28 mouse cellular contexts compared by ENCODE assay signal in genomic region chr19:31097857-31098256, GRCm38 (mm10).
"Had no signal": no experiment of that assay in that cellular context is flagged by ENCODE, and none has a peak within 500 bp of the region (broad histone marks: within the 10 kb centered on the region; RNA-seq: fewer than 3 reads in every experiment).

No protein-coding gene starts in this region.

- H3K27ac ChIP-seq: left cerebral cortex, adult 2 months; limb, embryonic 10.5 days; limb, embryonic 12.5 days; limb, embryonic 13.5 days; limb, embryonic 15.5 days; liver, embryonic 15.5 days; lung, embryonic 15.5 days; macrophage; midbrain, embryonic 10.5 days; midbrain, embryonic 12.5 days; midbrain, embryonic 13.5 days; midbrain, embryonic 15.5 days; neural tube, embryonic 12.5 days had no signal

- DNase-seq: layer of hippocampus, postnatal 36 days; left cerebral cortex, postnatal 4 days; lung, adult 18-20 months; lung, adult 2 months; lung, embryonic 14.5 days; lung, postnatal 10 days; lung, postnatal 14 days; lung, postnatal 36 days; lung, postnatal 4 days; midbrain, embryonic 14.5 days had no signal

- H3K4me3 ChIP-seq: left cerebral cortex, adult 2 months; limb, embryonic 10.5 days; limb, embryonic 12.5 days; limb, embryonic 13.5 days; limb, embryonic 15.5 days; liver, embryonic 15.5 days; lung, embryonic 15.5 days; midbrain, embryonic 10.5 days; midbrain, embryonic 12.5 days; midbrain, embryonic 13.5 days; midbrain, embryonic 15.5 days; myocyte; neural tube, embryonic 12.5 days had no signal

- H3K36me3 ChIP-seq: limb, embryonic 10.5 days; limb, embryonic 12.5 days; limb, embryonic 13.5 days; limb, embryonic 15.5 days; liver, embryonic 15.5 days; lung, embryonic 15.5 days; midbrain, embryonic 10.5 days; midbrain, embryonic 12.5 days; midbrain, embryonic 13.5 days; midbrain, embryonic 15.5 days; neural tube, embryonic 12.5 days had no signal

- ATAC-seq: lung, postnatal 0 days; midbrain, embryonic 13.5 days; midbrain, embryonic 15.5 days; midbrain, embryonic 16.5 days had no signal

- H3K9me3 ChIP-seq: limb, embryonic 10.5 days; limb, embryonic 12.5 days; limb, embryonic 13.5 days; limb, embryonic 15.5 days; liver, embryonic 15.5 days; lung, embryonic 15.5 days; megakaryocyte, embryonic 14.5 days; midbrain, embryonic 10.5 days; midbrain, embryonic 12.5 days; midbrain, embryonic 13.5 days; midbrain, embryonic 15.5 days; neural tube, embryonic 12.5 days had no signal

- H3K4me2 ChIP-seq: limb, embryonic 12.5 days; limb, embryonic 13.5 days; limb, embryonic 15.5 days; liver, embryonic 15.5 days; lung, embryonic 14.5 days; lung, embryonic 15.5 days; midbrain, embryonic 11.5 days; midbrain, embryonic 12.5 days; midbrain, embryonic 13.5 days; midbrain, embryonic 15.5 days; neural tube, embryonic 12.5 days had no signal

- H3K4me1 ChIP-seq: limb, embryonic 10.5 days; limb, embryonic 12.5 days; limb, embryonic 15.5 days; lung, embryonic 15.5 days; midbrain, embryonic 10.5 days; midbrain, embryonic 12.5 days; midbrain, embryonic 13.5 days; midbrain, embryonic 15.5 days; neural tube, embryonic 12.5 days had no signal

- H3K9ac ChIP-seq: limb, embryonic 12.5 days; limb, embryonic 13.5 days; limb, embryonic 15.5 days; liver, embryonic 15.5 days; lung, embryonic 14.5 days; lung, embryonic 15.5 days; midbrain, embryonic 12.5 days; midbrain, embryonic 13.5 days; midbrain, embryonic 15.5 days; neural tube, embryonic 12.5 days had no signal

- H3K27me3 ChIP-seq: limb, embryonic 12.5 days; limb, embryonic 13.5 days; limb, embryonic 15.5 days; liver, embryonic 15.5 days; lung, embryonic 15.5 days; megakaryocyte, embryonic 14.5 days; midbrain, embryonic 13.5 days; midbrain, embryonic 15.5 days; neural tube, embryonic 12.5 days had no signal
